Mouse (Mus musculus): ENCODE results near the gene Sar1a. TPM values are rescaled to one million over a fixed set of nuclear protein-coding genes. Genes with fewer than 3 reads are reported as not detected.
A peak's percentile ranks its signal among the peaks of the same experiment; 100 is the strongest.

Gene Sar1a
- 100 to 1,000 TPM; 119 to 122 TPM for total RNA-seq (2021)
- long read RNA-seq, transcript Sar1a-201 (7 exons, 2,613 nt): major isoform, 267 of 296 reads
- long read RNA-seq, partial matches to known transcripts: 5 of 296 reads
- long read RNA-seq, other reads (novel, unspliced or antisense): 20 of 296 reads

GRCm38 (mm10) chr10:61680015-61680913 lies at the start of gene Sar1a:
TSS of gene Sar1a (plus strand) at chr10:61680299.
- DNase-seq (ENCODE audit: low spot score in 2 of 2): peak; percentile 98 to 99

- no peak for DNase-seq (ENCODE audit: low spot score in 2 of 2)
These were observed 47.7 kb upstream of the Sar1a start for GRCm38 (mm10) chr10:61632445-61632844.

GRCm38 (mm10) chr10:61637055-61637454 lies 43.0 kb upstream of the Sar1a start:
- DNase-seq (ENCODE audit: low spot score in 2 of 2): no peak

- no peak for DNase-seq (ENCODE audit: low spot score in 2 of 2)
These were observed 39.7 kb upstream of the Sar1a start for GRCm38 (mm10) chr10:61640363-61640762.

- no peak for DNase-seq (ENCODE audit: low spot score in 2 of 2)
These were observed 33.5 kb upstream of the Sar1a start for GRCm38 (mm10) chr10:61646557-61646956.

- DNase-seq (ENCODE audit: low spot score in 2 of 2): peak; percentile 76 to 91
These were observed 32.0 kb upstream of the Sar1a start, which contains the start of gene Ppa1 for GRCm38 (mm10) chr10:61647790-61648736. TSS of gene Ppa1 (plus strand) at chr10:61648552.

GRCm38 (mm10) chr10:61648737-61649645 lies 31.1 kb upstream of the Sar1a start:
- no peak for DNase-seq (ENCODE audit: low spot score in 2 of 2)

- no peak for DNase-seq (ENCODE audit: low spot score in 2 of 2)
These were observed 26.0 kb upstream of the Sar1a start for GRCm38 (mm10) chr10:61654105-61654504.

GRCm38 (mm10) chr10:61654691-61655090 lies 25.4 kb upstream of the Sar1a start:
- DNase-seq (ENCODE audit: low spot score in 2 of 2): no peak

GRCm38 (mm10) chr10:61655188-61655587 lies 24.9 kb upstream of the Sar1a start:
- DNase-seq (ENCODE audit: low spot score in 2 of 2): no peak

GRCm38 (mm10) chr10:61656928-61657882 lies 22.9 kb upstream of the Sar1a start:
- DNase-seq (ENCODE audit: low spot score in 2 of 2): no peak

- DNase-seq (ENCODE audit: low spot score in 2 of 2): no peak
These were observed 22.1 kb upstream of the Sar1a start for GRCm38 (mm10) chr10:61657985-61658384.

GRCm38 (mm10) chr10:61661887-61662286 lies 18.2 kb upstream of the Sar1a start:
- DNase-seq (ENCODE audit: low spot score in 2 of 2): no peak

- peak in 1 of 2 experiments; percentile 22 for DNase-seq (ENCODE audit: low spot score in 2 of 2)
These were observed 17.6 kb upstream of the Sar1a start for GRCm38 (mm10) chr10:61662391-61662988.

GRCm38 (mm10) chr10:61665111-61665510 lies 15.0 kb upstream of the Sar1a start:
- no peak for DNase-seq (ENCODE audit: low spot score in 2 of 2)

GRCm38 (mm10) chr10:61665651-61666050 lies 14.4 kb upstream of the Sar1a start:
- DNase-seq (ENCODE audit: low spot score in 2 of 2): no peak

- DNase-seq (ENCODE audit: low spot score in 2 of 2): peak in 1 of 2 experiments; percentile 52
These were observed 10.8 kb upstream of the Sar1a start for GRCm38 (mm10) chr10:61669289-61669688.

GRCm38 (mm10) chr10:61669896-61670295 lies 10.2 kb upstream of the Sar1a start:
- DNase-seq (ENCODE audit: low spot score in 2 of 2): no peak

- DNase-seq (ENCODE audit: low spot score in 2 of 2): no peak
These were observed 9.3 kb upstream of the Sar1a start for GRCm38 (mm10) chr10:61670758-61671157.

Data from layer of hippocampus, adult 18-20 months (tissue).